Mouse (Mus musculus) right cerebral cortex, postnatal 36 days (tissue): ENCODE data around the gene Ldhd.
A peak's percentile ranks its signal among the peaks of the same experiment; 100 is the strongest.
"Not testable (repeated sequence)": the region's sequence is repeated elsewhere in the genome, so short reads cannot be mapped to it uniquely, and the experiment has no call there.

Source experiments
- DNase-seq, 2 experiments: peaks; one replicate each; pipeline ENCODE4 v3.0.0; 2022; ENCODE audit warnings: low spot score in 2 of 2, mixed read lengths in 1 of 2

The Ldhd gene

DNA sequence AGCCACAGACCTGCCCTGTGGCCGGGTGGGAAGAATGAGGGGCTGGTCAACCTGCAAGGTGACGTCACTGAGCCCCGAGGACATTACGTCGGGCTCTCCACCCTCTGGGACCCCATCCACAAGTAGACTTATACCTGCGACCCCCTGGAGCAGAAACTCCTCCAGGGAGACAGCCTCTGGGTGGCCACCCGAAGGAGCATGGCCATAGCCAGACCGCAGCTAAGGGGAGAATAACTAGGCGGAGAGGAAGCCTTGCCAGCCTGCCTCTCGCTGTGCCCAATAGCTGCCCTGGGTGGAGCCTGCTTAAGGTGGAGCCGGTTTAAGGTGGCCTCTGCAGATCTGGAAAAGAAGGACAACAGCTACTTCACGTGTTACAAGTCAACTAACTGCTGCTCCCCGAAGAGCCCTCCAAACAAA, at the start of gene Ldhd:
Gene Ldhd, minus strand, starts transcription at position 270 of the 417 bp plus-strand sequence.
- DNase-seq, result no peak

- peak; percentile 36 to 51 for DNase-seq
These were observed 48.7 kb upstream of the Ldhd start for GRCm38 (mm10) chr8:111678848-111679247.

DNA sequence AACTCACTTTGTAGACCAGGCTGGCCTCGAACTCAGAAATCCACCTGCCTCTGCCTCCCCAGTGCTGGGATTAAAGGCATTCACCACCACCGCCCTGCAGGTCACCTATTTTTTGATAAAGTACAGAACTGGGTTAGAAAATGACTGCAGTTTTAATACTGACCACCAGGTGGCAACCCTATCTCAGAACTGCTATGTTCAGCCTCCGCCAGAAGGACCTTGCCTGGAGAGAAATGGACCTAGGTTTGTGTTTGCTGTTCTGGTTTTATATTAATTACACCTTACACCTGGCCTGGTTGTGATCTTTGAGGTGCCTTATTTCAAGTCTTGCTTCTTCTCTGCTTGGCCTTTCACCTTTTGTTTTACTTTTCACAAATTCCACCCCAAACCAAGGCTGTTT, 47.9 kb upstream of the Ldhd start:
- DNase-seq, result peak; percentile 19 to 47

DNA sequence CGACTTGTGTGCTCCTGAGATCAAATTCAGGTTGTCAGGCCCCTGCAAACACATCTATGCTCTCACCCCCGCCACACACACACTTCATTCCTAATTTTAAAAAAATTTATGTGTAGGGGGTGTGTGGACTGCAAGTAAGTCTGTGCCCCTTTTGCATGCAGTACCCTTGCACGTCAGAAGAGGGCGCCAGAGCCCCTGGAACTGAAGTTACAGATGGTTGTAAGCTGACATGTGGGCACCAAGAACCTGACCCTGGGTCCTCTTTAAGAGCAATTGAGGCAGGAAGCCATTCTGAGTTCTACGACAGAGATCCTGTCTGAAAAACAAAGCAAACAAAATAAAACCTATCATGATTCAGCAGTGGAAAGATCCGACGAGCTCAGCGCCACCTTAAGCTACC, 46.1 kb upstream of the Ldhd start:
- no peak for DNase-seq

- no peak for DNase-seq
These were observed 36.6 kb upstream of the Ldhd start for GRCm38 (mm10) chr8:111666751-111667150.

DNA sequence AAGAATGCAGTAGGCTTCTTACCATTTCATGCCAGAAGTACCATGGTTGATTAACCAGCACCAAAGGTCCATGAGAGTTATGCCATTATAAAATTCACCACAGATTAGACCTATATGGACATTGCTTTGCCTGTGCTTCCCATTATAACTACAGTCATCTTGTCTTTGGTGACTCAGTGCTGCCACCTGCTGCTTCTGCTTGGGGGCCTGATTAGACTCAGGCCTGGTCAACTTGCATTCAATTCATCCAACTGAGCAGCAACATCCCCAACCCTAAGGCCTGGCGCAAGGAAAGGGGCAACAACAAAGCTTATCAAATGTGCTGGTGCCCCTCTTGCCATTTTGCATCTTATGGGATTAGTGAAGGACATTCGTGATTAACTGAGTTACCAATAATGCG, 32.3 kb upstream of the Ldhd start:
- DNase-seq, result peak; percentile 66 to 71

GRCm38 (mm10) chr8:111658819-111659423, 28.7 kb upstream of the Ldhd start:
- no peak for DNase-seq

DNA sequence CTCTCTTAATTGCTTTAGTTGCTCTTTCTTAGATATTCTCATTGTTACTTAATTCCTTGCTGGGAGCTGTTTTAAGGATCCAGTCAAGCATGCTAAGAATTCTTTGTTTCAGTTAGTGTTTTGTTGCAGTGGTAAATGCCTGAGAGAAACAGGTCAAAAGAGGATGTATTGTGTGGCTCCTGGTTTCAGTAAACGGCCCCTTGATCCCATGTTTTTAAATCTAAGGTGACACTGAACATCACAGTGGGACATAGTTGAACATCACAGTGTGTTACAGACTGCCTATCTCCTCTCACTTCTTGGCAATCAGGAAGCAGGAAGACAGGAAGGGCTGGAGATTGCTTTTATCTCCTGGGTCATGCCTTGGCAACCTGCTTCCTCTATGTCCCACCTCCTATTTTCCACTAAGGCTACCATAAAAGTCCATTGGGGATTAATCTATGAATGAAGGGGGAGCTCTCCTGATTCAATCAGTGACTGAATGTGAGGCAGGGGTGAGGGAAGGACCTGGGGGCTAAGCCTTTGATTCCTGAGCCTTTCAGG, 27.2 kb upstream of the Ldhd start:
- DNase-seq, result no peak

DNA sequence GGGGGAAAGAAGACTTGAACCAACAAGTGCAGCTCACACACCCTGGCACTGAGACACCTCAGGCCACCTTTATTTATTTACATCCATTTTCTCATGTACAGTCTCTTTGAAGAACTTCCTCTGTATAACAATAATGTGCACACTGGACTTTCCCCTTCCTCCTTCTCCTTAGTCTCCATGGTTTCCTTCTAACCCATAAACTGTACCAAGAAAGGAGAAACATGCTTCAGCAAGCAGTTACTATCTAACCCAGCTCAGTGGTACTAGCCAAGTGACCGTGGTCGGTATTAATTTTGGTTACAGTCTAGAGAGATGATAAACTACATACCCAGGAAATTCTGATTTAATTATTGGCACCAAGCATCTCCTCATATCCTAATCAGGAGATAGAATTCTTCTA, 23.4 kb upstream of the Ldhd start:
- no peak for DNase-seq

- no peak for DNase-seq
These were observed 20.5 kb upstream of the Ldhd start for GRCm38 (mm10) chr8:111650651-111651050.

GRCm38 (mm10) chr8:111648834-111649233, 18.7 kb upstream of the Ldhd start:
- DNase-seq, result no peak

GRCm38 (mm10) chr8:111645715-111646114, 15.5 kb upstream of the Ldhd start:
- no peak for DNase-seq

- not testable (repeated sequence) for DNase-seq
These were observed 14.3 kb upstream of the Ldhd start for GRCm38 (mm10) chr8:111644286-111645051.

GRCm38 (mm10) chr8:111643264-111644141, 13.3 kb upstream of the Ldhd start, which contains the start of gene Zfp1:
Gene Zfp1 (plus strand): TSS chr8:111643401.
- DNase-seq, result peak; percentile 90 to 93

- DNase-seq, result no peak
These were observed 12.7 kb upstream of the Ldhd start for GRCm38 (mm10) chr8:111642939-111643263.

GRCm38 (mm10) chr8:111642496-111642895, 12.3 kb upstream of the Ldhd start:
- no peak for DNase-seq

GRCm38 (mm10) chr8:111641064-111641463, 10.9 kb upstream of the Ldhd start:
- no peak for DNase-seq

GRCm38 (mm10) chr8:111638086-111638485, 7.9 kb upstream of the Ldhd start:
- DNase-seq, result no peak

DNA sequence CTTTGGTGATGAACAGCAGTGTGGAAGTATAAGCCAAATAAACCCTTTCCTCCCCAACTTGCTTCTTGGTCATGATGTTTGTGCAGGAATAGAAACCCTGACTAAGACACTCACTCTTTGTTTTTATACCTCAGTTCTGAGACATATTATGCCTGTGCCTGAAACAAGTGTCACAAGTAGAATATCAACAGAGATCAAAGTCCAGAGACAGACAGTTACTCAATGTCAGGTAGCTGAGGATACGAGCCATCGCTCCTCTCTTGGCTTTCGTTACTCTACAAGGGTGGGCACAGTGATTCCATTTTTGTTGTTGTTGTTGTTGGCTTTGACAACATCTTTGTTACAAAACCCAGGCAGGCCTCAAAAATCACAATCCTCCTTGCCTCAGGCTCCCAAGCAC, 2.8 kb upstream of the Ldhd start:
- DNase-seq, result no peak

- DNase-seq, result no peak
These were observed 1.4 kb upstream of the Ldhd start for GRCm38 (mm10) chr8:111631589-111631988.

DNA sequence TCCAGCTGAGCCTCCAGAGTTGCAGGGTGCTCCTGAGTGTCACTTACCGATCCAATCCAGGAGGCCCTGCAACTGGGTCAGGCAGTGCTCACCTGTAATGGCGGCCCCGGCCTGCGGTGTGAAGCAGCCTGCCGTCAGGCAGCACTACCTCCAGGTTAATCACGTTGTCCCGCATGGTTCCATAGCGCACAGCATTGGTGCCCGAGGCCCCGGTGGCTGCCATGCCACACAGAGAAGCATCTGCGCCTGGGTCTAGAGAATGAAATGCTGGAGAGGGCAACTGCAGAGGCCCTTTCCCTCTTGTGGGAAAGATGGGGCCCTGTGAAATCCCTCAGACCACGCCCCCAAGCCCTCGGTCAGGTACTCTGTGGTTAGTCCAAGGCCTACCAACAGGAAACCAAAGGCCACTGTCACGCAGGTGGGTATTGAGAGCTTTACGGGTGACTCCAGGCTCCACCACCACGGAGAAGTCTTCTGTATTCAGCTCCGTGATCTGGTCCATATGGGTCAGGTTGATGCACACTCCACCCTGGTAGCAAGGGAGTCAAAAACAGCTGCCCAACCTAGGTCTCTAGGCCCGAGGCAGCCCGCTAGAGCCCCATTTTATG, 1.2 kb downstream of the Ldhd start:
- no peak for DNase-seq

- no peak for DNase-seq
These were observed 1.8 kb downstream of the Ldhd start for GRCm38 (mm10) chr8:111628401-111628800.
